Mouse (Mus musculus) CD4-positive, CD25-positive, alpha-beta regulatory T cell, adult 9 weeks (primary cell): ENCODE measurements around the gene Dync1i1. TPM values are rescaled to one million over a fixed set of nuclear protein-coding genes. Genes with fewer than 3 reads are reported as not detected.

Experiments used
- polyA plus RNA-seq: library from polyadenylated mRNA; unstranded; fragments of 100-300 nt; shearing (Covaris generic); gene quantifications from one replicate; pipeline ENCODE4 v1.2.1, GENCODE M21; 2017

Gene Dync1i1
- polyA plus RNA-seq = not detected

DNA sequence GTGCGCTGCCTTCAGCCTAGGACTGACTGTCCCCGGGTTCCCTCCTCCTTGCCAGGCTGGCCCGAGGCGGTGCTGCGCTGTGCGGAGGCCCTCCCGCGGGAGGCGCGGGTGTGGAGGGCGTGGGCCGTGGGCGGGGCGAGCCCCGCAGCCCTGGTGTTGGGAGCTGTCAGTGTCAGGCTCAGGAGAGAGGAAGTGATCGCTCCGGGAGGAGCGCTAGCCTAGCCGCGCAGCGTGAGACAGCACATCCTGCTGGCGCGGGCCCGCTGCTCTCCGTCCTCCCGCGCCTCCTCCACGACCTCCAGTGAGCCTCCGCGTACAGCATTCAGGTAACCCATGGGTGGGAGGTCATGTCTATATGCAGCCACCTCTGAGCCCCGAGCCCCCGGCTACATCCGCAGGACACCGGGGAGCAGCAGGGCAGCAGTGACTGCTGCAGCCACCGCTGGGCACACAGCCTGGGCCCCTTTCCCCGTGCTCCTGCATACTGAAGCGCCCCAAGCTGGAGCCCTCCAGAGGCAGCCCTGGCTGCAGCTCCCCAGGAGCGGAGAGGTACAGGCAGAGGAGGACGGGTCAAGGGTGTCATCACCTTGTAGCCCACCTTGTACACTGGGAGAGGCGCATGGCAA lies at the start of gene Dync1i1:
Dync1i1 (plus strand) TSS at position 29 of the 626 bp plus-strand sequence.

Other genes with a start within 250 kb of the Dync1i1 start
- not detected for gene Pdk4, start 229.3 kb upstream of the Dync1i1 start, polyA plus RNA-seq